Mouse (Mus musculus) cortical plate, adult 2 months (tissue): ENCODE measurements around the gene Zc3h7b. TPM values are rescaled to one million over a fixed set of nuclear protein-coding genes. Genes with fewer than 3 reads are reported as not detected.

Experiments
- H3K27ac ChIP-seq: fragments of 200-500 bp; 2 replicates; pipeline ENCODE4 v1.5.1; 2012; ENCODE audit warnings: low read length, control low read depth, inconsistent platforms; ENCODE audit not compliant: insufficient read depth
- H3K4me1 ChIP-seq: fragments of 200-500 bp; 2 replicates; pipeline ENCODE4 v1.6.1; 2011; ENCODE audit warnings: low read length; ENCODE audit not compliant: control insufficient read depth, insufficient read depth
- H3K4me3 ChIP-seq: fragments of 200-500 bp; 2 replicates; pipeline ENCODE4 v1.5.1; 2011; ENCODE audit warnings: mild to moderate bottlenecking, low read length, control low read depth; ENCODE audit not compliant: insufficient read depth
- CTCF ChIP-seq: fragments of 200-500 bp; IDR thresholded peaks from 2 replicates; pipeline ENCODE4 v1.5.1; 2011; ENCODE audit warnings: mild to moderate bottlenecking, control low read depth, low read length; ENCODE audit not compliant: insufficient read depth; ENCODE audit errors: extremely low read depth
- POLR2A ChIP-seq: fragments of 200-500 bp; IDR thresholded peaks from 2 replicates; pipeline ENCODE4 v1.6.1; 2011; ENCODE audit warnings: mild to moderate bottlenecking, low read length, control low read depth; ENCODE audit not compliant: insufficient read depth; ENCODE audit errors: extremely low read depth
- polyA plus RNA-seq: library from polyadenylated mRNA; depleted of rRNA; stranded (reverse); fragments of >200 nt; gene quantifications from 2 replicates; pipeline ENCODE4 v1.2.3, GENCODE M21; 2012

Zc3h7b gene
- polyA plus RNA-seq, 1 experiment: 89.7 TPM

GRCm38 (mm10) chr15:81802001-81802890, 57.4 kb downstream of the Zc3h7b start, which contains the start of gene Tef:
Gene Tef, plus strand, starts transcription at chr15:81802421.
- TF ChIP-seq POLR2A (peak; percentile 74; the same call in 1 of the 2 replicates), CTCF (no peak)
- Histone ChIP-seq H3K4me3 (peak within 1 kb of the TSS; percentile 61), H3K4me1 (peaks cover 17% of the 10 kb centered on the region), H3K27ac (peak within 1 kb of the TSS; percentile 77)

DNA sequence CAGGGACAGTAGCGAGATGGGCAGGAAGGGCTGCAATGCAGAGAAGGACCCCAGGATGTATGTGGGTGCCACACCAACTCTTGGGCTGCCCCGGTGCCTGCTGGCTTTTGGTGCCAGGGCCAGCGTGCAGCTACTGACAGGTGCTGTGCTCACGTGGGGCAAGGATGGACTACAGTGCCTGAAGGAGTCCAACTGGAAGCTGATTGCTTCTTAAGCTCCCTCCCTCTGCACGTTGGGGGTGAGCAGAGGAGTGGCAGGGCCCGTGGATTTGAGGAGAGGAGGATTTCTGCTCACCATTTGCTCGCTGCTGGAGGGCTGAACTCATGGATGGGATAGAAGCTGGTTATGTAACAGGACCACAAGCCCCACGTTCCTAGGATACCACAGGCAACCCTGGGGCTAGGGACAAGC, 58.1 kb downstream of the Zc3h7b start:
- H3K27ac ChIP-seq: peak overlapping the region; percentile 77

GRCm38 (mm10) chr15:81803425-81803951, 58.6 kb downstream of the Zc3h7b start:
- H3K27ac ChIP-seq: peak overlapping the region; percentile 48
- TF ChIP-seq CTCF: no peak
- TF ChIP-seq POLR2A: no peak
- peaks cover 15% of the 10 kb centered on the region for H3K4me1 ChIP-seq
- peak overlapping the region; percentile 61 for H3K4me3 ChIP-seq

More for the DNA sequence above, 58.1 kb downstream of the Zc3h7b start:
- no peak for TF ChIP-seq CTCF
- TF ChIP-seq POLR2A: peak; percentile 55
- Histone ChIP-seq H3K4me3 (peak overlapping the region; percentile 61), H3K4me1 (peaks cover 15% of the 10 kb centered on the region)

DNA sequence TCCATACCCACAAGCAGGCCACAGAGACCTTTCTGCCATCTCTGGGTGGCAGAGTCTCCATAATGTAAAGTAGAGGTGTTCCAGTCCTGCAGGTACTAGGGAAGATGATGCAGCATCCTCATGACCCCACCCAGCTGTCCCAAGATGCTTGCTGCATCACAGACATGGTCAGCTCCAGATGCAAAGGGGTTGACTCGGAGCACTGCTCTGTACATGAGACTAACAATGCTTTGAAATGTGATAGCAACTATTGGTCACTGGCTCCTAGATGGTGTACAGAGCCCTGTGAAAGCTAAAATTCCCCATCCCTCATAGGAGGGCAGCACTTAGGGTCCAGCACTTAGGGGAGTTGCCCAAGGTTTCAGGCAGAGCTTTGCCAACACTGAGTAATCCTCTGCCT, 59.3 kb downstream of the Zc3h7b start:
- Histone ChIP-seq H3K27ac (peak overlapping the region; percentile 48; the same call in 1 of the 2 replicates), H3K4me3 (peak overlapping the region; percentile 61), H3K4me1 (peaks cover 18% of the 10 kb centered on the region)
- TF ChIP-seq POLR2A: no peak

- Histone ChIP-seq H3K4me1 (peaks cover 18% of the 10 kb centered on the region), H3K27ac (0 out of 2 replicates have a peak overlapping the region, but pooled peaks have one; percentile 2), H3K4me3 (no peak overlapping the region)
- TF ChIP-seq CTCF (no peak), POLR2A (no peak)
Observed at GRCm38 (mm10) chr15:81804883-81805282, 60.0 kb downstream of the Zc3h7b start.

DNA sequence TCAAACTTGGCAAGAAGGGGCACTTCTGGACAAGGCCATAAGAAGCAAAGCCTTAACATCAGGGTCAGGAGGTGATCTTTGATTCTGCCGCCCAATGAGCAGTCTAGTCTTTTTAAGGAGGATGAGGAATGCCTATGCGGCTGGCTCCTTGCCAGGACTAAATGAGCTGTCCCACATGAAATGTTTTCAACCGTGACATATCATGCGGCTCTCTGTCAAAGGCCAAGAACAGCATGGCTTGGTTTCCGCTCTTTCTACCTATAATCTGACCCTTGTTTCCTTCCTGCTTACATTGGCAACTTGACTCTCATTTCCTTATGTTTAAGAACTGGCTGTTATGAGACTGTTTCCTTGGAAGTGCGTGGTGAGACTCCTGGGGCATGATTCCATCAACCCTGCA, 60.8 kb downstream of the Zc3h7b start:
- Histone ChIP-seq H3K27ac (no peak overlapping the region), H3K4me1 (peaks cover 18% of the 10 kb centered on the region), H3K4me3 (no peak overlapping the region)
- TF ChIP-seq POLR2A (no peak), CTCF (no peak)

DNA sequence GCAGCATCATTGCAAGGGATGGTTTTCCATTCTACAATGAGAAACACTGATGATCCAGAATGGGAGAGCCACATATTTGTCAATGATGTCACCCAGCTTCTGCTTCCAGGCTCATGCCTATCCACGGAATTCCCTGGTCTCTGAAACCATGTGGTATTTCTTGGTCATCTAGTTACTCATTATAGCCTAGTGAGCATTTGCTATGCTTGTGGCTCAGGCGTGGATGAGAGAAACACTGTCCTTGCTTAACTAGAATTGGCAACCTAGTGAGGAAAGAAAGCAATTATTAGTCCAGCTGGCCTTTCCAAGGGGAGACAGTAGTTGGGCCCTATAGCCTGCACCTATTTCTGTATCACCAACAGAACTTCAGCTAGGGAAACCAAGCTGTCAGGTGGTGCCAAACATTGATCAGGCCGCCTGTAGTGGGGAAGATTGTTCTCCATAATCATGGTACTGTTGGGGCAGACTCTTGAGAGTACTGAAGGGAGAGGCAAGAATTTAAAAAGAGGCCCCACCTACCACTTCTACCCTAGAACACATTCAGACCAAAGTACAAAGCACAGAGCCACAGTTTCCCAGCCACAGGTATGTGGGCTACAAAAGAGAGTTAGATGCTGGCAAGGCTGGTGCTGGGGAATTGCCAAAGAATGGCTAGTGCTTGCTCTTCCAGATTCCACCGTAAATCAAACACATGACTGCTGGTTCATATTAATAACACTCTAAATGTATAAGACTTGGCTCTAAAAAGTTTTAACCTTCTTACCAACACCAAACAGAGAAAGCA, 62.0 kb downstream of the Zc3h7b start:
- peaks cover 18% of the 10 kb centered on the region for H3K4me1 ChIP-seq
- H3K27ac ChIP-seq: no peak overlapping the region
- TF ChIP-seq POLR2A (no peak), CTCF (no peak)
- H3K4me3 ChIP-seq: no peak overlapping the region

DNA sequence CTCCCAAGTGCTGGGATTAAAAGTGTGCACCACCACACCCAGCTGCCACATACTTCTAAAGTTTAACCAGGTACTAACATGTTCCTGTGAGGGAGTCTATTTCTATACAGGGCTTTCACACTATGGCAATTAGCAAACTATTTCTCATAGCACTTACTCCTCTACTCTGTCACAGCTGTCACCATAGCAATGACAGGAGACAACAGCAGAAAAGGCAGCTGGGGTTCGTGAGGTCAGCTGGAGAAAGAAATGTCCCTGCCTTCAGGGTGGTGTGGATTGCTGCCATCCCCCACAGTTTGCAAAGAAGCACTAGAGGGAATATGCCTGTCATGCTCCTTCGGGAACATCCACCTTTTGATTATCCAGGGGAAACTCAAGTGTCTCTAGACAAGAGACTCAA, 63.9 kb downstream of the Zc3h7b start:
- Histone ChIP-seq H3K4me1 (peaks cover 21% of the 10 kb centered on the region), H3K27ac (no peak overlapping the region), H3K4me3 (no peak overlapping the region)
- TF ChIP-seq POLR2A: no peak
- TF ChIP-seq CTCF: no peak

DNA sequence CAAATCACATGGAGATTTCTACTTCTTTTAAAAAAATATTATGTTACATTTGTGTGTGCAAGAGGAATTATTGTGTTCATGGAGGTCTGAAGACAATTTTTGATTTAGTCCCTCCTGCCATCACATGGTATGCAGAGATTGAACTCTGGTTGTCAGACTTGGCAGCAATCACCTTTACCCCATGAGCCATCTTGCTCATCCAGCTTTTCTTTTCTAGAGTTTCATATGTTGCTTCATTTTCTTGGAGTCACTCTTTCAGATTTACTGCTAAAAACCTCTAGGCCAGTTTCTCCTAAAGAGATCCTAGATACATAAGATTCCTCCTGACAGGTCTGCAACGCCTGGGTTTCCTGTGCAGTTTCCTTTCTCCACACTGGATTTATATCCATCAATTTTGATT, 64.7 kb downstream of the Zc3h7b start:
- H3K4me1 ChIP-seq: peaks cover 19% of the 10 kb centered on the region
- no peak for TF ChIP-seq CTCF
- no peak for TF ChIP-seq POLR2A
- no peak overlapping the region; the same call in 1 of the 2 replicates for H3K4me3 ChIP-seq
- peak overlapping the region; percentile 98; the same call in 1 of the 2 replicates for H3K27ac ChIP-seq

- peak overlapping the region; percentile 52 for H3K4me3 ChIP-seq
- no peak for TF ChIP-seq CTCF
- peak; percentile 65 for TF ChIP-seq POLR2A
- peak overlapping the region; percentile 98 for H3K27ac ChIP-seq
- H3K4me1 ChIP-seq: peaks cover 19% of the 10 kb centered on the region
Observed at GRCm38 (mm10) chr15:81810150-81810549, 65.3 kb downstream of the Zc3h7b start.
